Mouse (Mus musculus): Measurements from ENCODE around the gene Pip5k1c. TPM values are rescaled to one million over a fixed set of nuclear protein-coding genes. Genes with fewer than 3 reads are reported as not detected.

Pip5k1c gene
- polyA plus RNA-seq, 1 experiment from 2014 or later: 27.8 TPM

- 0 out of 2 replicates have a peak, but pooled peaks cover 5% of the 10 kb centered on the region for H3K9me3 ChIP-seq (replicated peaks)
- H3K9ac ChIP-seq: no peak overlapping the region
- H3K27ac ChIP-seq: no peak overlapping the region
- peaks cover 19% of the 10 kb centered on the region for H3K4me1 ChIP-seq
- ATAC-seq: no peak
- H3K27me3 ChIP-seq (replicated peaks): peaks cover 54% of the 10 kb centered on the region
- no peak overlapping the region for H3K4me2 ChIP-seq
- H3K36me3 ChIP-seq: peaks cover 50% of the 10 kb centered on the region
- H3K4me3 ChIP-seq: no peak overlapping the region
- 77% methylated on average over 4 of the region's 4 CpGs for WGBS (ENCODE audit: insufficient replicate concordance)
Measured at GRCm38 (mm10) chr10:81261025-81261424, 31.7 kb upstream of the Pip5k1c start.

GRCm38 (mm10) chr10:81265540-81265939 is 27.2 kb upstream of the Pip5k1c start:
- Histone ChIP-seq H3K27ac (peak overlapping the region; percentile 39; the same call in 1 of the 2 replicates), H3K4me2 (peak overlapping the region; percentile 77), H3K4me3 (peak overlapping the region; percentile 70), H3K4me1 (peaks cover 36% of the 10 kb centered on the region), H3K9ac (peak overlapping the region; percentile 76), H3K36me3 (peaks cover 59% of the 10 kb centered on the region), H3K27me3 (replicated peaks) (peaks cover 9% of the 10 kb centered on the region), H3K9me3 (replicated peaks) (0 out of 2 replicates have a peak, but pooled peaks cover 3% of the 10 kb centered on the region)
- no peak for ATAC-seq
- WGBS (ENCODE audit: insufficient replicate concordance): 88% methylated on average over 8 of the region's 8 CpGs

- peaks cover 60% of the 10 kb centered on the region for H3K36me3 ChIP-seq
- peak within 1 kb of the TSS; percentile 73 for H3K4me3 ChIP-seq
- under 1% methylated on average over 48 of the region's 48 CpGs for WGBS (ENCODE audit: insufficient replicate concordance)
- peak within 1 kb of the TSS; percentile 86 for H3K9ac ChIP-seq
- peaks cover 36% of the 10 kb centered on the region for H3K4me1 ChIP-seq
- H3K4me2 ChIP-seq: peak within 1 kb of the TSS; percentile 77
- peaks cover 1% of the 10 kb centered on the region; the same call in 1 of the 2 replicates for H3K27me3 ChIP-seq (replicated peaks)
- H3K27ac ChIP-seq: peak within 1 kb of the TSS; percentile 76
- peak; percentile 95 for ATAC-seq
- no peaks in the 10 kb centered on the region for H3K9me3 ChIP-seq (replicated peaks)
Measured at GRCm38 (mm10) chr10:81266211-81267105, 26.3 kb upstream of the Pip5k1c start, which contains the start of the genes Mrpl54 and Apba3. Gene Mrpl54, minus strand, starts transcription at chr10:81266934. Gene Apba3, plus strand, starts transcription at chr10:81266960.

DNA sequence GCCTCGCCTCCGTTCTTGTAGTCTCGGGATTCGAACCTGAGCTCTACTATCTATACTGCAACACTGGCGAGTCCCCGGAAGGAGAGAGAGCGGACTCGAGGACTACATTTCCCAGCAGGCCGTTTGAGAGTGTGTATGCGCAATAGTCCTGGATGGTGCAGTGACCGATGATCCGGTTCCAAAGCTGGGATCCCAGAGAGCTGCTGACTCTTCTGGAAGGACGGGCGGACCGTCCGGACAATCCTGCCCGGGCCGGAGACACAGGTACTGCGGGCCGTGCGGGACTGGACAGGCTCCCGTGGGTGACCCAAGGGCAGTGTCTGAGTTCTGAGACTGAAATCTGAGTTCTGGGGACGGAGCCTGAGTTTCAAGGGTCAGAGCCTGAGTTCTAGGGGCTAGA is 24.7 kb upstream of the Pip5k1c start:
- ATAC-seq: peak; percentile 60
- WGBS (ENCODE audit: insufficient replicate concordance): 1% methylated on average over 23 of the region's 23 CpGs
- Histone ChIP-seq H3K27me3 (replicated peaks) (no peaks in the 10 kb centered on the region), H3K9ac (peak overlapping the region; percentile 86), H3K4me1 (peaks cover 36% of the 10 kb centered on the region), H3K36me3 (peaks cover 62% of the 10 kb centered on the region), H3K27ac (peak overlapping the region; percentile 76), H3K9me3 (replicated peaks) (no peaks in the 10 kb centered on the region), H3K4me2 (peak overlapping the region; percentile 77), H3K4me3 (peak overlapping the region; percentile 73)

DNA sequence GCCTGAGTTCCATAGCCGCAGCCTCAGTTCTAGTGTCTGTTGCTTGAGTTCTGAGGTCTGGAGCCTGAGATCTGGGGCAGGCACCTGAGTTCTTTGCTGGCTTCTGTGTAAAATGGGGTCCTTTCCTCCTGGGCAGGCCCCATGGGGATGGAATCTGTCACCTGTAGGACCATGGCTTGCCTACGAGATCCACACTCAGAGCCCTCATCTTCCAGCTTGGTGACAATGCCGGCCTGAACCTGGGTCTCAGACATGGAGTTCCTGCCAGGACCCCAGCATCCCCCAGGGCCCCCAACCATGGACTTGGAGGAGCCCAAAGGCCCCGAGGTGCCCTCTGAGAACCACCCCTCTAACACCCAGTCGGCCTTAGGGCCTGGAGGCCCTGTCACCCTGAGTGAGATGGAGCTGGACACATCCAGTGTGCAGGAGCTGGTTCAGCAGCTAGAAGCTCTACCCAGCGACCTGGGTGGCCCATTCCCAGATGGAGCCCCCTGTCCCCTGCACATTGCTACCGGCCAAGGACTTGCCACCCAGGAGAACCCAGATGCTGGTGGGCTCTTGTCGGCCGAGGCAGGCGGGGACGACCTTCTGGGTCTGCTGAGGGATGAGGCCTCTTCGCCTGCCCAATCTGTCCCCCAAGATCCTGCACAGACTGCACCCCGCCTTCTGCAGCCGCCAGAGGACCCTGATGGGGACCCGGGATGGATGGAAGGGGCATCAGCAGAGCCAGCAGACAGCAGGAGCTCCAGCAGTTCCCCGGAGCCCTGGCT is 23.9 kb upstream of the Pip5k1c start:
- H3K36me3 ChIP-seq: peaks cover 62% of the 10 kb centered on the region
- WGBS (ENCODE audit: insufficient replicate concordance): 66% methylated on average over 16 of the region's 16 CpGs

DNA sequence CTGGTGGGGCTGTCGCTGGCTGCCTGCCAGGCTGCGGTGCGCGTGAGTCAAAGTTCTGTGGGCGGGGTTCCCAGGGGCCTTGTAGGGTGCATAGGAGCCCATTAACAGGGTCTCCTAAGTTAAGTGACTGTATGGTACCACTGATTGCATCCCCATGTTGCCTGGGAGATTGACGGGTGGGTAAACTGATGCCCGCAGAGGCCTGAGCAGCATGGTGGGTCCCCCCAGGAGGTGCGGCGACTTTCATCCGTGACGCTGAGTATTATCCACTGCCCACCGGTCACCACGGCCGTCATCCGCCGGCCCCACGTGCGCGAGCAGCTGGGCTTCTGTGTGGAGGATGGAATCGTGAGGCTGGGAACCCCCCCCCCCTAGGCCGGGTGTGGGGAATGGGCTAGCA is 20.4 kb upstream of the Pip5k1c start:
- no peak overlapping the region for H3K9ac ChIP-seq
- no peak for ATAC-seq

More for the DNA sequence above, 23.9 kb upstream of the Pip5k1c start:
- no peak for ATAC-seq
- H3K27me3 ChIP-seq (replicated peaks): no peaks in the 10 kb centered on the region
- H3K4me1 ChIP-seq: peaks cover 36% of the 10 kb centered on the region
- H3K4me2 ChIP-seq: peak overlapping the region; percentile 77
- H3K9me3 ChIP-seq (replicated peaks): no peaks in the 10 kb centered on the region
- H3K9ac ChIP-seq: peak overlapping the region; percentile 86
- peak overlapping the region; percentile 73 for H3K4me3 ChIP-seq
- peak overlapping the region; percentile 46 for H3K27ac ChIP-seq

GRCm38 (mm10) chr10:81273842-81274241 is 18.9 kb upstream of the Pip5k1c start:
- WGBS (ENCODE audit: insufficient replicate concordance): 84% methylated on average over 19 of the region's 19 CpGs
- no peak for ATAC-seq
- Histone ChIP-seq H3K27ac (no peak overlapping the region), H3K4me1 (peaks cover 7% of the 10 kb centered on the region), H3K4me2 (no peak overlapping the region), H3K27me3 (replicated peaks) (peaks cover 19% of the 10 kb centered on the region), H3K4me3 (no peak overlapping the region), H3K9me3 (replicated peaks) (no peaks in the 10 kb centered on the region), H3K9ac (no peak overlapping the region), H3K36me3 (peaks cover 48% of the 10 kb centered on the region)

More for the DNA sequence above, 20.4 kb upstream of the Pip5k1c start:
- Histone ChIP-seq H3K9me3 (replicated peaks) (no peaks in the 10 kb centered on the region), H3K4me2 (no peak overlapping the region), H3K4me1 (peaks cover 20% of the 10 kb centered on the region), H3K36me3 (peaks cover 48% of the 10 kb centered on the region), H3K27ac (no peak overlapping the region), H3K27me3 (replicated peaks) (peaks cover 6% of the 10 kb centered on the region), H3K4me3 (no peak overlapping the region)
- WGBS (ENCODE audit: insufficient replicate concordance): 90% methylated on average over 21 of the region's 21 CpGs

DNA sequence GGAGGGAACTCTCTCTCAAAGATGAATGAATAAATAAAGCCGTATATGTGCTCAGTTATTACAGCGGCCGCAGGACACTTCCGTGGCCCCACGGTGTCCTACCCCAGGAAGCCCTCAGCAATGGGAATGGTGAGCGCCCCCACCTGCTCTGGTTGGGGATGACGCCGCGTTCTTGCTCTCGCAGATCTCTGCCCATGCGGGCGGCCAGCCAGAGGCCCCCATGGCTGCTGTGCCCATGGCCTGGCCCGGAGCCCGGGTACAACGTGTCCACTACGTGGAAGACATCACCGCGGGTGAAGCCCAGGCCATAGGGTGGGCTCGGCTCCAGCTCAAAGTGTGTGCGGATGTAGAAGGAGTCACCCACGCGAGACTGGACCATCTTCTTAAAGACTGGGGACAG is 15.1 kb upstream of the Pip5k1c start:
- 55% methylated on average over 22 of the region's 22 CpGs for WGBS (ENCODE audit: insufficient replicate concordance)
- ATAC-seq: no peak
- Histone ChIP-seq H3K9me3 (replicated peaks) (no peaks in the 10 kb centered on the region), H3K36me3 (peaks cover 16% of the 10 kb centered on the region), H3K27me3 (replicated peaks) (peaks cover 57% of the 10 kb centered on the region), H3K27ac (no peak overlapping the region), H3K4me1 (peaks cover 11% of the 10 kb centered on the region), H3K9ac (no peak overlapping the region), H3K4me2 (no peak overlapping the region), H3K4me3 (no peak overlapping the region)

- H3K27me3 ChIP-seq (replicated peaks): peaks cover 75% of the 10 kb centered on the region
- no peak overlapping the region for H3K9ac ChIP-seq
- H3K4me1 ChIP-seq: peaks cover 11% of the 10 kb centered on the region
- no peak overlapping the region for H3K4me2 ChIP-seq
- H3K27ac ChIP-seq: no peak overlapping the region
- no peak overlapping the region for H3K4me3 ChIP-seq
- 19% methylated on average over 10 of the region's 10 CpGs for WGBS (ENCODE audit: insufficient replicate concordance)
- H3K9me3 ChIP-seq (replicated peaks): no peaks in the 10 kb centered on the region
- ATAC-seq: no peak
- no peaks in the 10 kb centered on the region for H3K36me3 ChIP-seq
Measured at GRCm38 (mm10) chr10:81279496-81279895, 13.3 kb upstream of the Pip5k1c start.

DNA sequence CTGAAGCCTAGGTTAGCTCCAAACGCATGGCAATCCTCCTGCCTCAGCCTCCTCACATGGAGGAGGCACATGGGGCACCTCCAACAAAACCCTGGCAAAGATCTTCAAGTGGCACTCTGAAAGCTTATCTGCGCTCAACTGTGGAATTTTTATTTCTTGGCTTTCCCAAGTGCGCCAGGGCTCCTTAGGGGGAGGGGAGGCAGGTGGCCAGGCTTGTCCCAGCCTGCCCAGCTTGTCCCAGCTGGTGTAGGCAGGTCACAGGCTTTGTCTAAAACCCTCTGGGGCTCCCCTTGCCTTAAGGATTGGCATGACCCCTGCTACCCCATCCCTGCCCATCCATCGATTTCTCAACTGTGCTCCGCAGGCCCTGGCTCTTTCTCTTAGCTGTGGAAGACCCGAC is 8.6 kb upstream of the Pip5k1c start:
- Histone ChIP-seq H3K4me2 (no peak overlapping the region), H3K9me3 (replicated peaks) (no peaks in the 10 kb centered on the region), H3K4me3 (no peak overlapping the region), H3K27me3 (replicated peaks) (peaks cover 80% of the 10 kb centered on the region), H3K9ac (no peak overlapping the region), H3K4me1 (peaks cover 51% of the 10 kb centered on the region), H3K27ac (no peak overlapping the region), H3K36me3 (no peaks in the 10 kb centered on the region)
- WGBS (ENCODE audit: insufficient replicate concordance): 47% methylated on average over 6 of the region's 6 CpGs
- no peak for ATAC-seq

- peak overlapping the region; percentile 72 for H3K4me2 ChIP-seq
- ATAC-seq: no peak
- H3K4me3 ChIP-seq: peak overlapping the region; percentile 48; the same call in 1 of the 2 replicates
- no peak overlapping the region for H3K9ac ChIP-seq
- H3K9me3 ChIP-seq (replicated peaks): no peaks in the 10 kb centered on the region
- 10% methylated on average over 17 of the region's 17 CpGs for WGBS (ENCODE audit: insufficient replicate concordance)
- H3K36me3 ChIP-seq: no peaks in the 10 kb centered on the region
- H3K27ac ChIP-seq: no peak overlapping the region
- peaks cover 78% of the 10 kb centered on the region for H3K27me3 ChIP-seq (replicated peaks)
- H3K4me1 ChIP-seq: peaks cover 50% of the 10 kb centered on the region
Measured at GRCm38 (mm10) chr10:81284719-81285118, 8.0 kb upstream of the Pip5k1c start.
